Mouse (Mus musculus) heart, postnatal 4 days (tissue): ENCODE measurements at regions not wholly inside any gene's neighbourhood (a gene's known extent, or its start where the extent isn't known, plus 50 kb on each side); places are given as distances from the start of the nearest gene placed in this dataset.

ENCODE experiments used
- DNase-seq: peaks from one replicate; pipeline ENCODE4 v3.0.0; 2021

- no peak for DNase-seq
These were observed 154.4 kb upstream of the Gorab start for GRCm38 (mm10) chr1:163557875-163558274.

- DNase-seq, result no peak
These were observed 151.7 kb upstream of the Gorab start for GRCm38 (mm10) chr1:163555185-163555584.

DNA sequence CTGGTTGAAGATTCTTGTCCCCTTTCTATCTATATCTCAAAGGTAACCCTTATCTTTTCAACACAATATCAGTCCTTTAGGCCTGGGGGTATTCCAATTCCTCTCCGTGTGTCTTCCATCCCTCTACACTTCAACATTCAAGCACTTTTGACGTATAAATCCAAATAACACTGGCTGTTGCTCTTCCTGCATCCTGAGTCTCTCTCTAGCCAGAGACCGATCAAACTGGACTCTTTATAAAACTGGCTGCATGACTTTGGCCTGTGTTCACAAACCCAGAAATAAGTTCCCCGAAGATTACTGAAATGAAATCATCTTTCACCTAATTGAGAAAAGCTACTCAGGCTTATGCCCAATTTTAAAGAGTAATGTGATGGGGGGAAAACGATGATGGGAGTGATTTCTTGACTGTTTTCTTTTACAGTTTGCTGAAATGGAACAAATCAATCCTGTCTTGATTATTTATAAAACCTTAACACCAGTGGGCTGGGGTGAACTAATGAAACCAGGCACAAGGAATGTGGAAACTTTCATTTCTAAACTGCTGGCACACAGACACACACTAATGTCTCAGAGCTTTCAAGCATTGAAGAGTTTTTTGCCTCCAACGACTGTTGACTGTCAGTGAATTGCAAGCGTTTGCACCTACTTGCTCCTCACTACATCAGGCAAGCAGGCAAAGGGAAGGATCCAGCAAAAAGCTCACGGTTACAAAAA, 135.5 kb upstream of the Gorab start:
- no peak for DNase-seq

DNA sequence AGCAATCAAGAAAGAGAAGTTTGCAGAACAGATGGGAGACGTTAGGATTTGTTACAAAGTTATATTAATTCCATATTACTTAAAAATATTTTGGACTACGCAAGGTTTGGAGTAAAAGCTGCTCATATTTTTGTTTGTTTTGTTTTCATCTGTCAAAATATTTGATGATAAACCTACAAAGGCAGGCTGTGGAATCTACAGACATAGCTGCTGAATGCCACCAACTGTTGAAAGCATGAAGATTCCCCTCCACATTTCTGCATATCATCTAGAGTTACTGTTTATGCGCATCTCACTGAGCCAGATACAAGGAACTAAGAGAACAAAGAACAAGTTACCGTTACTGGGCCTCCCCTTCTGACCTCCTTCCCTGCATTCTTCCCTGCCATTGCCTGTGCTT, 127.1 kb upstream of the Gorab start:
- no peak for DNase-seq

- no peak for DNase-seq
These were observed 114.5 kb upstream of the Gorab start for GRCm38 (mm10) chr1:163517966-163518365.

DNA sequence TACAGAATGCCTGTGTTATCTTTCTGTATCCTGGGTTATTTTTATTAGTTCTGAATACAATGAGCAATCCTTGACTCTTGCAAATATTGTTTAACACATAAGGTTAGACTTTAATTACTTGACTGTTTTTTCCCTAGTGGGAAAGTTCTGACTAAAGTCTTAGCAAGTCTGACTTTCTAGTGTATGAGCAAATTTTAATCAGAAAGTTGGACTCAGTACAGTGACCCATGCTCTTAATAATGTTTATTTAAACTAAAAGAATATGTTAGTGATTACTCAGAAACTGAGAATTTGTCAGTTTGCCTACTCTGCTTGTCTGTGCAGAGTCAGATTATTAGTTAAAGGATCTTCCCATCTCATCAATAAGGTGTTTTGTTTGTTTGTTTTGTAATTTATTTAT, 109.4 kb upstream of the Gorab start:
- DNase-seq, result no peak

GRCm38 (mm10) chr1:163512008-163512407, 108.5 kb upstream of the Gorab start:
- no peak for DNase-seq

- DNase-seq, result no peak
These were observed 101.6 kb upstream of the Gorab start for GRCm38 (mm10) chr1:163505035-163505434.

GRCm38 (mm10) chr1:163502557-163502956, 99.1 kb upstream of the Gorab start:
- no peak for DNase-seq

GRCm38 (mm10) chr1:163498398-163498958, 95.0 kb upstream of the Gorab start:
- DNase-seq, result no peak

DNA sequence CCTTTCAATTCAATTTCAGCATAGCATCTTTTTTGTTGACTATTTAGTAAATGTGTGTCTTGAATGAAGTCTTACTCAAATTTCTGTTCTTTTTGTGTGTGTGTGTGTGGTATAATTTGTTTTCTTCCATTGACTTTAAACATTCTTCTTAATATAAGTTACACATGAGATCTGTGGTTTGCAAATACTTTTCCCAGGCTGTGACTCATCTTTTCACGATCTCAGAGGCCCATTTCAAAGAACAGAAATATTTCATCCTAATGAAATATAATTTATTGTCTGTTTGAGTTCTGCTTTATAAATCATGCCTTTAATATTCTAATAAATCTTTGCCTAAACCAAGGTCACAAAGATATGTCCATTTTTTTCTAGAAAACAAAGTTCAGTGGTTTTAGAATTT, 92.9 kb upstream of the Gorab start:
- DNase-seq, result no peak

DNA sequence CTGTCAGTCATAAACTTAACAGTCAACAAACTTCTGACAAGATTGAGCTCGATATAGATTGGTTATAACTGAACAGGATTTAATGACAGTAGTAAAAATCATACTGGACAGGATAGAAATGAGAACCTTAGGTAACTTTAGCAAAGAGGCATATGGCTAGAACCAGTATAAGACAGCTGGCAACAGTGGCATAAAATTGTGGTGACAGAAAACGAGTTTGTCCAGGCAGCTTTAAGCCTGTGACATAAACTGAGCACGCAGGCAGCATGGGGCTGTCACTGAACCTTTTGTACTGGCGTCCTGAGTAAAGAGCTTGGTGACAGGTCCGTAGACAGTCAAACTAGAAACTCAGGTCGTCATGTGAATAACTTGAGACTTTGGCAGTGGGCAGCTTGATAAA, 85.1 kb upstream of the Gorab start:
- DNase-seq, result no peak

DNA sequence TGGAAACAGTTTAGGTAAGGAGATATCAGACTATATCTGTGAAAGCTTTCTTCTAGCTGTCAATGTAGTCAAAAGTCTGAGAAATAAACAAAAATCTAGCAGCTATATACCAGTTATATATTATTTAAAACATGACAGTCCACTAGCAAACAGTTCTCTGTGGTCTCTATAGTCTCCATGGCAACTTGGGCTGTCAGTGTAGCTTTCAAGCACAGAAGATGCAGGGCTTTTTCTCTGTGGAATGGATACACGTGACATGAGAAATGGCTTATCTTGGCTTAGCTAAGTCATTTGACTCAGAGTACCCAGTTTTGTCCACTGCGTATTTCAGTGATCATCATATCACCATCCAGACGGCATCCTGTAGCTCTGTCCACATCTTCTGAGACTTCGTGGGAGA, 84.6 kb upstream of the Gorab start:
- no peak for DNase-seq

DNA sequence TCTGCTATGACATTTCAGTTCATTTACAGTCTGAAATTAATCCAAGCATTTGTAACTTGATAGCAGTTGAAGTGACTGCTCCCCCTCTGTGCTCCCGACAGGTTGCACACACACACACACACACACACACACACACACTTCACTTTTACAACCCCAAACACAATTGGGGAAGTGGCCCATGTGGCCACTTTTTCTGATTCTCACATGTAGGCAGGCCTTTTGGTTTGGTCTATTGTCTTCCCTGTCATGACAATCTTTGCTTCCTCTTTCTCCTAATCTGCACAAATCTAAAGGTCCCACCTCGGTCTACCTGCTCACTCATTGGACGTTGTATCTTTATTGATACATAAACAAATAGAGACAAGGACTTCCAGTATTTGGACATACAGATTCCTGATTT, 79.6 kb upstream of the Gorab start:
- DNase-seq, result no peak

- no peak for DNase-seq
These were observed 74.2 kb upstream of the Gorab start for GRCm38 (mm10) chr1:163477478-163478167.

- no peak for DNase-seq
These were observed 57.7 kb upstream of the Gorab start for GRCm38 (mm10) chr1:163461194-163461593.

DNA sequence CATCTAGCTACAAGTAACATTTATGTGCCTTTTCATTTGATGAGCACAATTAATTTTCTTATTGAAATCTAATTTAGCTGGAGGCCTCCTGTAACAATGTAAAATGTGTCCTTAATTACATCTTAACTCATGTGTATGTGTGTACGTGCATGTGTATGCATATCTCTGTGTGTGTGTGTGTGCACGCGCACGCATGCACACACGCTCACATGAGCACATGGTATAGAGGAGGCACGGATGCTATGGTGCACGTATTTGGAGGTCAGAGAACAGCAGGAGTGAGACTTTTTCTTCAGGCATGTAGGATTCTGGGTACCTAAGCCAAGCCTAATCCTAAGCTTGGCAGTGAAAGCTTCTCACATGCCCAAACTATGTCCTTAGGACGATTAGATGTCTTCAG, 52.9 kb upstream of the Gorab start:
- DNase-seq, result no peak
